Mouse (Mus musculus) adrenal gland, postnatal 4 days (tissue): ENCODE measurements at regions not wholly inside any gene's neighbourhood (a gene's known extent, or its start where the extent isn't known, plus 50 kb on each side); places are given as distances from the start of the nearest gene placed in this dataset.

Source experiments
- DNase-seq, 2 experiments: peaks; one replicate each; pipeline ENCODE4 v3.0.0; 2021 to 2022; ENCODE audit warnings: low spot score in 2 of 2, mixed read lengths in 2 of 2

DNA sequence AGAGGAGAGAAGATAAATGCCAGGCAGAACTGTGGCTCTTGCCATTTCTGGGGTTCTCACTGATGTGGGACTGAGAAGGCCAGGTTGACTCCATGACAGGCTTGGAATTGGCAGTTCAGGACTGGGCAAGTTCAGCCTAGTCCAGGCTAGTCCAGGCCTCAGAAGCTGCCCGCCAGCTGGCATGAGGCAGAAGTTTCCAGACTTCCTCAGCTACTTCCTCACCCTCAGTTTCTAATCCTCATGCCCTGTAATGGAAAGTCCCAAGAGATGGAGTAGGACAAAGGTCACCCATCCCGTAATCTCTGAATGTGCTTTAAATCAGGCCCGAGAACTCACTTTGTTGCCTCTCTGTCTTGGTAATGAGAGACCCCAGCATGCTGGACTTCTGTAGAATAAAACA lies 58.6 kb upstream of the Prok2 start:
- no peak for DNase-seq

DNA sequence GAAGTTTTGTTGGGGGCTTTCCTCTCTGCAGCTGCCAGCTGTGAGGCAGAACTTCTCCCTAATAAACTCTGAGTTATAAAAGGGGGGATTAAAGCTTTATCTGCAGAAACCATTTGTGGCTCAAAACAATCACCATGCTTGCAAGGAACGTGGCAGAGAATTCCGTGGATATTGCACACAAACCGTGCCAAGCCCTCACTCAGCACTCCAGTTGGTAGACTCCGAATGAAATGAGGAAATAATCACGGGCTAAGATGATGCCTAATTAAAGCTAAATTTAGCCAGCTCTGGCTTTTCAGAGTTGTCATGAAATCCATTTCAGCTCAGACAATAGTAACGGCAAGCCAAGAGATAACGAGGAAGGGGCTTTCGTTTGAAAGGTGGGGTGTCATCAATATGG lies 58.1 kb upstream of the Prok2 start:
- DNase-seq: no peak

DNA sequence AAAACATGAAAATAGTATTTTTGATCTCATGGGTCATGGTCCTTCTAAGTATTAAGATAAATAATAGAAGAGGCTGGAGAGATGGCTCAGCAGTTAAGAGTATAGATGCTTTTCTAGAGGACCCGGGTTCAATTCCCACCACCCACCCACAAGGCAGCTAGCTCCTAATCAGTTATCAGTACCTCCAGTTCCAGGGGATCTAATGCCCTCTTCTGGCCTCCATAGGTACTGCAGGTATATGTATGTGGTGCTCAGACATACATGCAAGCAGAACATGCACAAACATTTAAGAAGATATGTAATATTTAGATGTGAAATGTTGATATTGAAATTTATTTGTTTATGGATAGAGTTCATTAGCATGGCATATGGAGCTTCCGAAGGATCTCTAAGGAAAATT lies 56.8 kb upstream of the Prok2 start:
- no peak for DNase-seq
